Mouse (Mus musculus) forebrain, embryonic 13.5 days (tissue): ENCODE measurements around the gene Pgs1. TPM values are rescaled to one million over a fixed set of nuclear protein-coding genes. Genes with fewer than 3 reads are reported as not detected.

Experiments used
- ATAC-seq: fragments of 200-750 bp; cut with Nextera tagmentation; 2 replicates; pipeline ENCODE4 v1.8.0; 2017
- H3K27ac ChIP-seq: fragments of 300-500 bp; sonication (generic); 2 replicates; pipeline ENCODE4 v1.5.1; 2015; ENCODE audit warnings: inconsistent platforms, mild to moderate bottlenecking, moderate library complexity
- H3K27me3 ChIP-seq: fragments of 300-500 bp; sonication (generic); 2 replicates; pipeline ENCODE4 v1.6.1; 2015; ENCODE audit warnings: mild to moderate bottlenecking, inconsistent platforms
- H3K36me3 ChIP-seq: fragments of 300-500 bp; sonication (generic); 2 replicates; pipeline ENCODE4 v1.6.1; 2015; ENCODE audit warnings: mild to moderate bottlenecking, inconsistent platforms; ENCODE audit not compliant: poor library complexity, severe bottlenecking
- H3K4me1 ChIP-seq: fragments of 300-500 bp; sonication (generic); 2 replicates; pipeline ENCODE4 v1.6.1; 2015; ENCODE audit warnings: inconsistent platforms
- H3K4me2 ChIP-seq: fragments of 300-500 bp; sonication (generic); 2 replicates; pipeline ENCODE4 v1.6.1; 2015; ENCODE audit warnings: inconsistent platforms, mild to moderate bottlenecking, moderate library complexity
- H3K4me3 ChIP-seq: fragments of 300-500 bp; sonication (generic); 2 replicates; pipeline ENCODE4 v1.5.1; 2015; ENCODE audit warnings: mild to moderate bottlenecking, inconsistent platforms
- H3K9ac ChIP-seq: fragments of 300-500 bp; sonication (generic); 2 replicates; pipeline ENCODE4 v1.6.1; 2015; ENCODE audit warnings: mild to moderate bottlenecking, inconsistent platforms
- H3K9me3 ChIP-seq: fragments of 300-500 bp; sonication (generic); replicated peaks from 2 replicates; pipeline ENCODE4 v1.6.1; 2016; ENCODE audit warnings: inconsistent platforms
- WGBS: fragments of 180-500 bp; shearing (Covaris S2); methylation state at CpG from one replicate; pipeline ENCODE4 v1.1.7; 2015; 5-methylcytosine and 5-hydroxymethylcytosine counted together
- polyA plus RNA-seq: library from polyadenylated mRNA; unstranded; fragments of >200 nt; fragmentation: Nextera tagmentation; extraction: Ambion mirVana; gene quantifications from 2 replicates; pipeline ENCODE4 v1.2.1, GENCODE M21; 2015

Pgs1 gene
- polyA plus RNA-seq, 1 experiment from 2014 or later, result 42.7 TPM

- Histone ChIP-seq H3K36me3 (peaks cover 40% of the 10 kb centered on the region), H3K4me3 (no peak overlapping the region), H3K27me3 (no peaks in the 10 kb centered on the region), H3K4me2 (no peak overlapping the region), H3K27ac (no peak overlapping the region), H3K9me3 (no peaks in the 10 kb centered on the region), H3K4me1 (peaks cover 12% of the 10 kb centered on the region), H3K9ac (no peak overlapping the region)
- ATAC-seq, result no peak
- 69% methylated on average over 2 of the region's 2 CpGs for WGBS
Observed at GRCm38 (mm10) chr11:118013339-118013738, 27.2 kb downstream of the Pgs1 start.

GRCm38 (mm10) chr11:118014391-118014995 is 28.4 kb downstream of the Pgs1 start:
- Histone ChIP-seq H3K4me3 (no peak overlapping the region), H3K27ac (no peak overlapping the region), H3K9me3 (no peaks in the 10 kb centered on the region), H3K27me3 (no peaks in the 10 kb centered on the region), H3K4me2 (no peak overlapping the region), H3K4me1 (peaks cover 5% of the 10 kb centered on the region), H3K9ac (no peak overlapping the region), H3K36me3 (peaks cover 42% of the 10 kb centered on the region)
- 91% methylated on average over 12 of the region's 12 CpGs for WGBS
- no peak for ATAC-seq

DNA sequence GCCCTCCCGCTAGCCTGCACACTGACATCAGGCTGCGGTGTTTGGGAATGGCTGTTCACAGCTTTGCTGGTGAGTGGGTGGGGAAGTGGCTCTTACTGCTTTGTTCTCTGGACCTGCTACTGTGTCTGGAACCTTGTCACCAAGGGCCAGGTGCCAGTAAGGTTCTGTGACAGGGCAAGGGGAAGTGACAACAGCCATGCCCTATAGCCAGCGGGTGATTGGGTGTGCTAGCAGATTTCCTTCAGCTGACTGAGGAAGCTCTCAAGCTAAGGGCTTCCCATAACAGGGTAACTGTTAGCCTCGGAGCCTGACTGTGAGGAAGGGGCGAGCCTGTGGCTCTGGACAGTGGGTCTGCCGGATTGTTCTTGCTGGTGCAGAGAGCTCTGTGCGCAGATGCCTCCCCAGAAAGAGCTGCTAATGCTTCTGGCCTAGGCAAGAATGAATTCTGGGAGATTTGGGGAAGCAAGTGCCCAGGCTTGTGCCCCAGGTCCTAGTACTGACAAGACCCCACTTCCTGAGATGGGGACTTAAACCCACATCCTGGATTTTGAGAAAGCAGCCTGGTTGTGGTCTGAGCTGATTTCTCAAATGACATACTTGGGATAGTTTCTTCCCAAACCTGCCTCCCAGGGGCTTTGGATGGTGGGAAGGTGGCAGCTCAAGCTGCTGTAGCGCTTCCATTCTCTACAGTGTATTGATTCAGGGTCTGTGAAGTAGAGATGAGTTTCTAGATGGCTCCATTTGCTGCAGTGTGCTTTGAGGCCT is 29.5 kb downstream of the Pgs1 start:
- Histone ChIP-seq H3K9ac (no peak overlapping the region), H3K4me3 (no peak overlapping the region), H3K9me3 (no peaks in the 10 kb centered on the region), H3K27me3 (no peaks in the 10 kb centered on the region), H3K4me2 (no peak overlapping the region), H3K36me3 (peaks cover 49% of the 10 kb centered on the region), H3K4me1 (no peaks in the 10 kb centered on the region), H3K27ac (no peak overlapping the region)
- ATAC-seq, result no peak
- 94% methylated on average over 8 of the region's 8 CpGs for WGBS

GRCm38 (mm10) chr11:118018328-118018727 is 32.2 kb downstream of the Pgs1 start:
- no peak overlapping the region for H3K9ac ChIP-seq
- no peak overlapping the region for H3K4me3 ChIP-seq
- no peaks in the 10 kb centered on the region for H3K4me1 ChIP-seq
- no peak overlapping the region for H3K4me2 ChIP-seq
- no peak for ATAC-seq
- H3K27ac ChIP-seq, result no peak overlapping the region
- WGBS, result 95% methylated on average over 4 of the region's 4 CpGs
- H3K9me3 ChIP-seq, result no peaks in the 10 kb centered on the region
- H3K27me3 ChIP-seq, result no peaks in the 10 kb centered on the region
- peaks cover 60% of the 10 kb centered on the region for H3K36me3 ChIP-seq

DNA sequence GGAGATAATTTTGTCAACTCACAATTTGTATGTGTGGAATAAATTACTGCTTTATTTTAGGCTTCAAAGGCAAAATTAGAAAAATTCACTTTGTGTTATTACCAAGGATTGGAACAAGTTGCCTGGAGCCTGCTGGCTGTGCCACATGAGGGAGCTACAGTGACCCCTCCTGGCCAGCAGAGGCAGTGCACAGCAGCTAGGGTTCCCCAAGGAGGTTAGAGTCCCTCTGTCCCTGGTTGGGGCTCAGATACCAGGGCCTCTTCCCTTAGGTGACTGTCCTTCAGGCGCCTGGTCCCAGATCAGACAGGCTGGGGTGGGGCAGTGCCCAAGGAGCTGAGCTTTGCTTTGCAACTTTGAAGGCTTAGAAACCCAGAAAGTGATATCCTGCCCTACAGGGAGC is 35.7 kb downstream of the Pgs1 start:
- peaks cover 68% of the 10 kb centered on the region for H3K36me3 ChIP-seq
- H3K4me2 ChIP-seq, result no peak overlapping the region
- no peak overlapping the region for H3K4me3 ChIP-seq
- no peak overlapping the region for H3K27ac ChIP-seq
- no peaks in the 10 kb centered on the region for H3K27me3 ChIP-seq
- H3K9ac ChIP-seq, result no peak overlapping the region
- no peaks in the 10 kb centered on the region for H3K9me3 ChIP-seq
- no peaks in the 10 kb centered on the region for H3K4me1 ChIP-seq
- WGBS, result 56% methylated on average over 1 of the region's 1 CpGs
- no peak for ATAC-seq

- Histone ChIP-seq H3K27me3 (no peaks in the 10 kb centered on the region), H3K9me3 (no peaks in the 10 kb centered on the region), H3K4me2 (no peak overlapping the region), H3K9ac (no peak overlapping the region), H3K27ac (no peak overlapping the region), H3K4me3 (no peak overlapping the region), H3K36me3 (peaks cover 68% of the 10 kb centered on the region), H3K4me1 (no peaks in the 10 kb centered on the region)
- WGBS, result 96% methylated on average over 7 of the region's 7 CpGs
- ATAC-seq, result no peak
Observed at GRCm38 (mm10) chr11:118023475-118023874, 37.4 kb downstream of the Pgs1 start.

DNA sequence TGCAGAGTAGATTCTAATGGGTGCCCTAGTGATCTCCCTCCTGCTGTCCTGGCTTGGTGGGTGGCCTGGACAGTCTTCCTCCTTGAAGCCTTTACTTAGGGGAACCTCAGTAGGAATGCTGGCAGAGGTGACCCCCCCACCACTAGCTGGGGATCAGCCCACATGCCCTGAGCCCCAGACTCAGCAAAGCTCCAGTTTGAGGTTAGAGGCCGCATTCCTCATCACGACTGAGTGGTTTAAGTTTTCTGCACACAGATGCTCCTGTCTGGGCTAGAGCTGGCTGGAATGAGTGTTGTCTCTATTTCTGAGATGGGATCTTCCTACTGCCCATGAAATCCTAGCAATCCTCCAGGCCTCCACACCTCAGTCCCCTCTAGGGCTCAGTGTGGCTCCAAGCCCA is 38.0 kb downstream of the Pgs1 start:
- Histone ChIP-seq H3K27ac (no peak overlapping the region), H3K9ac (no peak overlapping the region), H3K27me3 (no peaks in the 10 kb centered on the region), H3K4me3 (no peak overlapping the region), H3K36me3 (peaks cover 65% of the 10 kb centered on the region), H3K4me1 (no peaks in the 10 kb centered on the region), H3K4me2 (no peak overlapping the region), H3K9me3 (no peaks in the 10 kb centered on the region)
- WGBS, result 81% methylated on average over 2 of the region's 2 CpGs
- ATAC-seq, result no peak

DNA sequence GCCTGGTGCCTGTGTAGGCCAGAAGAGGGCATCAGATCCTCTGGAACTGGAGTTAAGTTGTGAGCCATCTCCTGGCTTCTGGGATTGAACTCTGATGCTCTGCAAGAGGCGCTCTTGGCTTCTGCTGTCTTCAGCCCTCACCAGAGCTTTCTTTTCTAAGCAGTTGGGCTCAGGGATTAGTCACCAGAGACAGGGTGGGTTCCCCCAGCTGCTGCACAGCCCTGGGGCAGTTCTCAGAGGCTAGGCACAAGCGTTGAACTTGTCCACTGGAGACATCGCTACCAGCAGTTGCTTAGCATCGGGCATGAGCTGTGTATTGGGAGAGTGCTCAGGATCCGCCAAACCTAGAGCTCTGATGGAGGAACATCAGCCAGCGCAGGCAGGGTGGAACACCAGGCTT is 43.1 kb downstream of the Pgs1 start:
- peaks cover 52% of the 10 kb centered on the region for H3K36me3 ChIP-seq
- WGBS, result 93% methylated on average over 6 of the region's 6 CpGs
- H3K4me1 ChIP-seq, result no peaks in the 10 kb centered on the region
- no peaks in the 10 kb centered on the region for H3K9me3 ChIP-seq
- no peak overlapping the region for H3K4me2 ChIP-seq
- no peak for ATAC-seq
- no peaks in the 10 kb centered on the region for H3K27me3 ChIP-seq
- H3K27ac ChIP-seq, result no peak overlapping the region
- no peak overlapping the region for H3K9ac ChIP-seq
- H3K4me3 ChIP-seq, result no peak overlapping the region

DNA sequence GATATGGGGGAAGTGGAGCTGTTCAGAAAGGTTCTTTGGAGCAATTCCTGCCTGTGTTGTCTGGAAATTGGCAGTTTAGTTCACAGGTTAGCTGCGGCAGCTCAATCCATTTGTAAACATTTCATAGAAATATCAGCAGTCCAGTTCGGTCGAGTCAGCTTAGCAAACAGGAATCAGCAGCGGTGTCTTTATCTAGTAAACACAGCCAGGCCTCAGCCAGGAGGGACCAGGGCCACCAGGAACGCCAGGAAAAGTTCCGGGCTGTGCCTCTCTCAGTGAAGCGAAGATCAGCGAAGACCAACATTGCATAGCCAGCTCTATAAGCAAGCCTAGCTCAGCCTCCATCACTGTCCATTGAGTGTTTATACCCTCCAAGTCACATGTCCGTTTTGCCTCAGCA is 45.0 kb downstream of the Pgs1 start:
- H3K4me1 ChIP-seq, result no peaks in the 10 kb centered on the region
- H3K4me2 ChIP-seq, result no peak overlapping the region
- no peaks in the 10 kb centered on the region for H3K27me3 ChIP-seq
- ATAC-seq, result no peak
- H3K27ac ChIP-seq, result no peak overlapping the region
- no peak overlapping the region for H3K4me3 ChIP-seq
- WGBS, result 96% methylated on average over 9 of the region's 9 CpGs
- H3K9ac ChIP-seq, result no peak overlapping the region
- H3K36me3 ChIP-seq, result peaks cover 36% of the 10 kb centered on the region
- H3K9me3 ChIP-seq, result no peaks in the 10 kb centered on the region

DNA sequence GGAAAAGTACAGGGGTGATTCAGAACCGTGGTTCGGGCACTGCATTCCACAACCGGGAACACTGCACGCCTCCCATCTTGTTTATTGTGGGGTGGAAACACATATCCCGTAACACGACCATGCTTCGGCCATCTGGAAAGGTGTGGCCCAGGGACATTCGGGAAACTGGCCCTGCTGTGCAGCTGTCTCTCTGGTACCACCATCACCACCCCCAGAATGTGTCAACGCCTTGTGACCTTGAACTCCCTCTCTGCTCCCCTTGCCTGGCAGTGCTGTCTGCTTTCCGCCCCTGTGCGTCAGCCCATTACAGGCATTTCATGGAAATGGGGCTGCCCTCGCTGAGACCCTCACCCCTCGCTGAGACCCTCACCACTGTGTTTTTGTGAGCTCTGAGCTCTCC is 48.3 kb downstream of the Pgs1 start:
- Histone ChIP-seq H3K27ac (no peak overlapping the region), H3K4me3 (no peak overlapping the region), H3K4me2 (no peak overlapping the region), H3K9ac (no peak overlapping the region), H3K4me1 (no peaks in the 10 kb centered on the region), H3K27me3 (no peaks in the 10 kb centered on the region), H3K9me3 (no peaks in the 10 kb centered on the region), H3K36me3 (peaks cover 19% of the 10 kb centered on the region)
- WGBS, result 88% methylated on average over 13 of the region's 13 CpGs
- ATAC-seq, result no peak

DNA sequence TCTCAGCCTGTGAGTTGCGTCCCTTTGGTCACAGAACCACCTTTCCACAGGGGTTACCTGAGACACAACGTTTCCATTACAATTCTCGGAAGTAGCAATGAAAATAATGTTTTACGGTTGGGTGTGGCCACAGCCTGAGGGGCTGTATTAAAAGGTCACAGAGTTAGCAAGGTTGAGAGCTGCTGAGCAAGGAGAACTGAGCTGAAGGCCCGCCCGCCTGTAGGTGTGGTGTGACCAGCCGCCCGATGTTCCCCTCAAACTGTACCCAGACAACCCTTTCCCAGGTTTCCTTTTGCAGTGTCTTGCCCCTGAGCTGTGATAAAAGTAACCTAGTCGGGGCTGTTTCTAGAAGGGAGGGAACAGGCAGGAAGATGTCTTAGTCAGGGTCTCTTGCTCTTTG is 49.0 kb downstream of the Pgs1 start:
- no peak for ATAC-seq
- Histone ChIP-seq H3K27me3 (no peaks in the 10 kb centered on the region), H3K4me2 (no peak overlapping the region), H3K4me1 (no peaks in the 10 kb centered on the region), H3K36me3 (peaks cover 19% of the 10 kb centered on the region), H3K9me3 (no peaks in the 10 kb centered on the region), H3K27ac (no peak overlapping the region), H3K9ac (no peak overlapping the region), H3K4me3 (no peak overlapping the region)
- 87% methylated on average over 9 of the region's 9 CpGs for WGBS

- no peak overlapping the region for H3K4me3 ChIP-seq
- no peak overlapping the region for H3K27ac ChIP-seq
- 0 out of 2 replicates have a peak overlapping the region, but pooled peaks have one; percentile 12 for H3K9ac ChIP-seq
- no peak overlapping the region for H3K4me2 ChIP-seq
- H3K36me3 ChIP-seq, result no peaks in the 10 kb centered on the region
- WGBS, result 87% methylated on average over 9 of the region's 9 CpGs
- no peaks in the 10 kb centered on the region for H3K9me3 ChIP-seq
- no peaks in the 10 kb centered on the region for H3K27me3 ChIP-seq
- no peak for ATAC-seq
- H3K4me1 ChIP-seq, result peaks cover 16% of the 10 kb centered on the region
Observed at GRCm38 (mm10) chr11:118042791-118043190, 56.7 kb downstream of the Pgs1 start.
